Mouse (Mus musculus): ENCODE results near the gene AF067063. TPM values are rescaled to one million over a fixed set of nuclear protein-coding genes. Genes with fewer than 3 reads are reported as not detected.

AF067063 gene
- polyA plus RNA-seq, 1 experiment from 2014 or later = not detected

DNA sequence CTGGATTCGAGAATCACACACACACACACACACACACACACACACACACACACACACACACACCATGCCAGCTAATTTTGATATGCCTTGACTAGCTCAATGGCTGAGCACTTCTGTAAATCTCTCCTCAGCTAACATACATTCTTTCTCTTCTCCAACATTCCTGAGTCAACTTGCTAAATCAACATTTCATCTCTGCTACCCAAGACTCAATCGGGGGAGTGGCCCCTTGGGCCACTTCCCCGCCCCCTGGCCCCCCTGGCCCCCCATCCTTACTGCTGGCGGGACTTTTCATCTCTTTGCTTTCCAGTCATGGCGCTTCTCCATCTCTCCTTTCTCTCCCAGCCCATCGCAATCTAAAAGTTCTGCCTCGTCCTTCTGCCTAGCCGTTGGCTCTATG lies 13.2 kb downstream of the AF067063 start:
- ATAC-seq (ENCODE audit: low read depth) = no peak
- WGBS (ENCODE audit: insufficient replicate concordance) = 45% methylated on average over 8 of the region's 8 CpGs

DNA sequence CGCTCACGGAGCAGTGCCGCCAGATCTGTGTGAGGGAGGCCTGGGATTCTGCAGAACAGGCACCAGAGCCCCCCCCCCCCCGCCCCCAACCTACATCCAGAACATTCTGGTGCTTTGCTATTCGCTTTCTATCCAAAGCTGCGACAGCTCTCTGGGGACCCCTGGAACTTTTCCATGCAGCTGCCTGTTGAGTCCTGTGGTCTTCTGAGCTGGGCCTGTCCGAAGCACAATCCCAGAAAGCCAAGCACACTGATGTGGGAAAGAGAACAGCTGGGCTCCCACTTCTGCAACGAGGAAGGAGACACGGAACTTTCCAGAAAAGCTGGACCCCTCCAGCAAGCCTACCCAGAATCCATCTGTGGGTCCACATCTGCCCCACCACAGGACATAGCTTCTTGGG lies 20.0 kb downstream of the AF067063 start:
- ATAC-seq (ENCODE audit: low read depth) = no peak
- Histone ChIP-seq H3K27me3 (ENCODE audit: control insufficient read depth, insufficient read depth, low read depth, low read length) (no peaks in the 10 kb centered on the region), H3K9ac (ENCODE audit: low read depth, low read length) (no peak overlapping the region)

More for the DNA sequence above, 13.2 kb downstream of the AF067063 start:
- no peaks in the 10 kb centered on the region for H3K9me3 ChIP-seq (replicated peaks; ENCODE audit: control insufficient read depth, low read length)
- H3K4me2 ChIP-seq (ENCODE audit: low read depth, low read length) = no peak overlapping the region
- H3K9ac ChIP-seq (ENCODE audit: low read depth, low read length) = no peak overlapping the region
- no peak overlapping the region for H3K27ac ChIP-seq (ENCODE audit: low read length)
- H3K36me3 ChIP-seq (ENCODE audit: control insufficient read depth, insufficient read depth) = no peaks in the 10 kb centered on the region
- no peaks in the 10 kb centered on the region for H3K4me1 ChIP-seq (ENCODE audit: control insufficient read depth, low read depth, low read length)
- H3K4me3 ChIP-seq (ENCODE audit: low read depth, low read length) = no peak overlapping the region
- H3K27me3 ChIP-seq (ENCODE audit: control insufficient read depth, insufficient read depth, low read depth, low read length) = no peaks in the 10 kb centered on the region

DNA sequence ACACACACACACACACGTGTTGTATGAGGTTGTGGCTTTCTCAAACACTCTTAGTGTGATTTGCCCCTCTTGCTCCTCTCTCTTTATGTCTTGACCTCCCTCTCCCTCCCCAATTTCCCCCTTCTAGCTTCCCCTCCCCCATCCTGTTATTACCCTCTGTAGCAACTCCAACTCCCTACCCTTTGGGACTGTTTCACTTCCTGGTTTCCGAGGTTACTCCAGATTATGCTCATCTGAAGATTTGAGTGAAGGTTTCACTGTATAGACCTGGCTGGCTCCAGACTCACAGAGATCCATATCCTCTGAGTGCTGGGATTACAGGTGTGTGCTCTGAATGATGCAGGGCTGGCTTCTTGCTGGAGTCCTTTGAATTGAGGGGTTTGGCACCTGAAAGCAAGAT lies 21.1 kb downstream of the AF067063 start:
- Histone ChIP-seq H3K9ac (ENCODE audit: low read depth, low read length) (no peak overlapping the region), H3K4me2 (ENCODE audit: low read depth, low read length) (no peak overlapping the region), H3K4me3 (ENCODE audit: low read depth, low read length) (no peak overlapping the region), H3K4me1 (ENCODE audit: control insufficient read depth, low read depth, low read length) (no peaks in the 10 kb centered on the region), H3K27me3 (ENCODE audit: control insufficient read depth, insufficient read depth, low read depth, low read length) (no peaks in the 10 kb centered on the region), H3K9me3 (replicated peaks; ENCODE audit: control insufficient read depth, low read length) (no peaks in the 10 kb centered on the region), H3K36me3 (ENCODE audit: control insufficient read depth, insufficient read depth) (no peaks in the 10 kb centered on the region), H3K27ac (ENCODE audit: low read length) (no peak overlapping the region)
- WGBS (ENCODE audit: insufficient replicate concordance) = 50% methylated on average over 2 of the region's 2 CpGs
- no peak for ATAC-seq (ENCODE audit: low read depth)

More for the DNA sequence above, 20.0 kb downstream of the AF067063 start:
- H3K4me2 ChIP-seq (ENCODE audit: low read depth, low read length) = no peak overlapping the region
- H3K9me3 ChIP-seq (replicated peaks; ENCODE audit: control insufficient read depth, low read length) = no peaks in the 10 kb centered on the region
- H3K4me1 ChIP-seq (ENCODE audit: control insufficient read depth, low read depth, low read length) = no peaks in the 10 kb centered on the region
- no peak overlapping the region for H3K4me3 ChIP-seq (ENCODE audit: low read depth, low read length)
- H3K27ac ChIP-seq (ENCODE audit: low read length) = no peak overlapping the region
- no peaks in the 10 kb centered on the region for H3K36me3 ChIP-seq (ENCODE audit: control insufficient read depth, insufficient read depth)
- WGBS (ENCODE audit: insufficient replicate concordance) = 74% methylated on average over 9 of the region's 9 CpGs

DNA sequence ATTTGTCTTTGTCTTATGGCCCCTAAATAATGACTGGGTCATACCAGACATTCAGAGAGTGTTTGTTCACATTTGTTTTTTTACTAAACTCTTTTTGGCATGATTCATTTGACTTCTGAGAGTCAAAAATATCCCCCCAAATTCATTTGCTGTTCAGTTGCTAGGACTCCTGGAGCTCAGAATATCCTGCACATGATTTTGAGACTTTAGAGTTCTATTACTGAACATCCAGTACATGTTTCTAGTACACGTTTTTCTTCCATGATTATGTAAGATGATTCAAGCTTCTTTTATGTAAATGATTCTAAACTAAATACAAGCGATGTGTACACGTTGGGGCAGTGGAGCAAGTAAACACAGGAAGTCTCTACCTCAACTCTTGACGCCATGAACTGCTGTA lies 32.4 kb downstream of the AF067063 start:
- WGBS (ENCODE audit: insufficient replicate concordance) = 40% methylated on average over 4 of the region's 4 CpGs
- Histone ChIP-seq H3K36me3 (ENCODE audit: control insufficient read depth, insufficient read depth) (no peaks in the 10 kb centered on the region), H3K4me3 (ENCODE audit: low read depth, low read length) (no peak overlapping the region), H3K27me3 (ENCODE audit: control insufficient read depth, insufficient read depth, low read depth, low read length) (no peaks in the 10 kb centered on the region), H3K27ac (ENCODE audit: low read length) (no peak overlapping the region), H3K9me3 (replicated peaks; ENCODE audit: control insufficient read depth, low read length) (no peaks in the 10 kb centered on the region), H3K9ac (ENCODE audit: low read depth, low read length) (no peak overlapping the region), H3K4me2 (ENCODE audit: low read depth, low read length) (no peak overlapping the region), H3K4me1 (ENCODE audit: control insufficient read depth, low read depth, low read length) (no peaks in the 10 kb centered on the region)
- ATAC-seq (ENCODE audit: low read depth) = no peak

DNA sequence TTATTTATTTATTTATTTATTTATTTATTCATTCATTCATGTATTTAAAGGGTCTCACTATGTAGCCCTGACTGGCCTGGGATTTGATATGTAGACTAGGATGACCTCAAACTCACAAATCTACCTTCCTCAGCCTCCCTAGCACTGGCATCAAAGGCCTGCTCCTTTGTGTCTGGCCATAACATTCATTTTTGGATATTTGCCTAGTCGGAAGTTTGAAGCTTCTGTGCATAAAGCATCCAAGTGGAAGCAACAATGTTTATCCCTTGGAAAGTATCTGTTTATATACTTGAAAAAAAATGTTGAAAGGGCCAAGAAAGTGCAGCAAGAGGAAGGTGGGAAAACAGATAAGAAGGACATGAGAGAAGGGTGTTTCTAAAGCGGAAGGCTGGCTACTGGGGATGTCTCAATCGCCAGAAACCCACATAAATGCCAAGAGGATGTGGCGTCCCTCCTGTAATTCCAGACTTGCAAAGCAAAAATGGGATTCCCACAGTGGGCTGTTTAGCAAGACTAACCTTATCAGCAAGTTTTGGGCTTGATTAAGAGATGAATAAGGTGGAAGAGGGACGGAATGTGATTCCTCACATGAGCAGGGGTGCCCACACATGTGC lies 37.1 kb downstream of the AF067063 start:
- Histone ChIP-seq H3K27ac (ENCODE audit: low read length) (no peak overlapping the region), H3K9ac (ENCODE audit: low read depth, low read length) (no peak overlapping the region), H3K4me2 (ENCODE audit: low read depth, low read length) (no peak overlapping the region), H3K9me3 (replicated peaks; ENCODE audit: control insufficient read depth, low read length) (no peaks in the 10 kb centered on the region), H3K4me1 (ENCODE audit: control insufficient read depth, low read depth, low read length) (peaks cover 13% of the 10 kb centered on the region), H3K36me3 (ENCODE audit: control insufficient read depth, insufficient read depth) (no peaks in the 10 kb centered on the region), H3K4me3 (ENCODE audit: low read depth, low read length) (no peak overlapping the region), H3K27me3 (ENCODE audit: control insufficient read depth, insufficient read depth, low read depth, low read length) (no peaks in the 10 kb centered on the region)
- WGBS (ENCODE audit: insufficient replicate concordance) = 38% methylated on average over 5 of the region's 5 CpGs
- no peak for ATAC-seq (ENCODE audit: low read depth)

DNA sequence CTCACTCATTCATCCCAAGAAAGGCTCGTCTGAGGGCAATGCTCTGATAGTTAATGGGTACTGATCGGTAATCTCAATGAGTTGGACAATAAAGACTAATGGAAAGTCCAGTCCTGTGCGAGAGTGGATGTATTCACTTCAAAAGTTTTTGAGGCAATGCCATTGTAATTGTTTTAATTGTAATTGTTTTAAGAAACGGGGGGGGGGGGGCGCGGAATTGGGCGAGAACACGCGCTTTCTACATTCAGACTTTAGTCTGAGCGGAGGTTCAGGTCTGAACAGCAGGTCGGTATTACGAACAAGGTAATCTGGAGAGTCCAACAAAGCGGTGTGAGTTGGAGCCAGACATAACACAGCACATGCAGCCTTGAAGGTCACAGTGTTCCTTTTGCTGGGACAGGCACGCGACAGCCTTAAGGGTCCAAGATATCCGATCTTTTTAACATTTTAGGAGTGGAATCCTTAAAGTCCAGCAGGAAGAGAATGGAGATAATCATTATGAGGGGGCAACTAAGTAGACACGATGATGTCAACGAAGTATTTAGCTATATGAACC lies 38.4 kb downstream of the AF067063 start:
- no peaks in the 10 kb centered on the region for H3K27me3 ChIP-seq (ENCODE audit: control insufficient read depth, insufficient read depth, low read depth, low read length)
- H3K4me2 ChIP-seq (ENCODE audit: low read depth, low read length) = peak overlapping the region; percentile 99
- peak overlapping the region; percentile 92 for H3K4me3 ChIP-seq (ENCODE audit: low read depth, low read length)
- ATAC-seq (ENCODE audit: low read depth) = no peak
- peak overlapping the region; percentile 89; the same call in 1 of the 2 replicates for H3K27ac ChIP-seq (ENCODE audit: low read length)
- H3K9me3 ChIP-seq (replicated peaks; ENCODE audit: control insufficient read depth, low read length) = no peaks in the 10 kb centered on the region
- H3K9ac ChIP-seq (ENCODE audit: low read depth, low read length) = peak overlapping the region; percentile 92
- H3K36me3 ChIP-seq (ENCODE audit: control insufficient read depth, insufficient read depth) = peaks cover 3% of the 10 kb centered on the region; the same call in 1 of the 2 replicates
- WGBS (ENCODE audit: insufficient replicate concordance) = 3% methylated on average over 18 of the region's 18 CpGs
- H3K4me1 ChIP-seq (ENCODE audit: control insufficient read depth, low read depth, low read length) = peaks cover 13% of the 10 kb centered on the region

DNA sequence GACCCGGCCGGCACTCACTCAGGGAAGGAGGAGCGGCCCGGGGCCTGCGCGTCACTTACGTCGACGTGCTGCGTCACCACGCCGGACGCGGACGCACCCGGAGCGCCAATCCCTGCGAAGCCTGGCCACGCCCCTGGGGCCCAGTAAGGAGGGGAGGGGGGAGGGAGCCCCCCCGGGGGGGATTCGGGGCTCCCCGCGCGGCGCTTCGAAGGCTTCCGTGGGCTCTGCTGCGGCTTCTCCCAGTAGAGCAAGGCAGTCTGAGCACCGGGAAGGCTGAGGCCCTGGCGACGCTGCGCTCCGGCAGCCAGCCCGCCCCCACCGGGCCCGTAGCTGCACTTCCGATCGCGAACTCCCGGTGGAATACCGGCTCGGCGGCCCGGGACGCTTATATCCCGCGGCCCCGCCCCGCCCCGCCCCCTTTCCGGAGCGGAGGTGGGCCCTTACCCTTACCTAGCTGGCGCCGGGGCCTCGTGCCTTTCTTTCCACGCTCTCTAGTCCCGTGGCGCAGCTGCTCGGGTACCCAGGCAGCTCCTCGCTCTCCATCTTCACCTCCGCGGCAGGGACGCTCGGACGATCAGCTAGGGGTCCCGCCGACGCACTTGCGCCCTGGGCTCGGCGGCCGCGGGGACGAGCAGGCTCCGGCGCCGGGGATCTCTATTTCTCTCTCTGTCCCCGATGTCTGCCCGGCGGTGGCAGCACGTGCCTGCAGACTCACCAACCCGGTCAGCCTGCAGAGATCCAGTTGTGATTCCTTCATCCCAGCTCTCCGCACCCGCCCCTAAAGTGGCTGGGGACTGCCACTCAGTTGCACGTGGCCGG lies 39.0 kb downstream of the AF067063 start, which contains the start of gene Zfp131:
Zfp131 (minus strand) TSS at position 129 of the 819 bp plus-strand sequence.
- peak within 1 kb of the TSS; percentile 92 for H3K9ac ChIP-seq (ENCODE audit: low read depth, low read length)
- peak; percentile 97 for ATAC-seq (ENCODE audit: low read depth)
- peaks cover 13% of the 10 kb centered on the region for H3K4me1 ChIP-seq (ENCODE audit: control insufficient read depth, low read depth, low read length)
- H3K27ac ChIP-seq (ENCODE audit: low read length) = peak within 1 kb of the TSS; percentile 89
- peak within 1 kb of the TSS; percentile 92 for H3K4me3 ChIP-seq (ENCODE audit: low read depth, low read length)
- no peaks in the 10 kb centered on the region for H3K27me3 ChIP-seq (ENCODE audit: control insufficient read depth, insufficient read depth, low read depth, low read length)
- WGBS (ENCODE audit: insufficient replicate concordance) = 1% methylated on average over 68 of the region's 86 CpGs
- no peaks in the 10 kb centered on the region for H3K9me3 ChIP-seq (replicated peaks; ENCODE audit: control insufficient read depth, low read length)
- peaks cover 4% of the 10 kb centered on the region; the same call in 1 of the 2 replicates for H3K36me3 ChIP-seq (ENCODE audit: control insufficient read depth, insufficient read depth)
- peak within 1 kb of the TSS; percentile 99 for H3K4me2 ChIP-seq (ENCODE audit: low read depth, low read length)

DNA sequence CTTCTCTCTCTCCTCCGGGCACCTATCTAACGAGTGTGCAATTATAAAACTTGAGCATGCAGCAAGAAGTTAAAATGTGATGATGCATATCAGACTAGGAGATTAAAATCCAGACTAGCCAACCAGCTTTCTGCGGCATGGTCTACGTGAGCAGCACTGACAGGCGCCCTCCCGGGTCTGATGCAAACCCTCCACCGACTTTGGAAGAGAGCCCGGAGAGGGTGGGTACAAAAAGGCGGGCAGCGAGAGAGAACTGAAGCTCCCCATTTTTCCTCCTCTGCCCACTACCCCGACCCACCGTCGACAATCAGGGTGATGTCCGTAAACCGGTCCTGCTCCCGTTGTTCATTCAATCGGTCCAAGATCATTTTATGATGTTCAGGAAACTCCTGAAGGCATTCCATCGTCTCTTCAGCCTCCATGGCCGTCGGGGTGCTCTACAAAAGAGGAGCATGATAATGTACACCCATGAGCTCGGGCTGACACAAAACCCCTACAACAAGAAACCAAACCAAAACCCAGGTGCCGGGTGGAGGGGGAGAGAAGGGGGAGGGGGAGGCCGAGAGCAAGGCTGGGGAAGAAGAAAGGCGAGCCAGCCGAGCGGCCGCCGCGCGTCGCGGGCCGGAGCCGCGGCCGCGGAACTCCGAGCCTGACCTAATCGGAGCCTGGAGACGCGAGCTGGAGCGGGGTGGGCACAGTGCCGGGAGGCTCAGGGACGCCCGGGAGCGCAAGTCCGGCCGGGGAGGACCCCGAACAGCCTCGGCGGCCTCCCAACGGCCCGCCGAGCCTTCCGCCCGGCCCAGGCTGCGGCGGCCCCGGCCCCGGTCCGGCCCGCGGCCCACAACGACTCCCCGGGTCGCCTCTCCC lies 39.9 kb downstream of the AF067063 start:
- peak; percentile 52 for ATAC-seq (ENCODE audit: low read depth)
- H3K9ac ChIP-seq (ENCODE audit: low read depth, low read length) = peak overlapping the region; percentile 92
- no peaks in the 10 kb centered on the region for H3K9me3 ChIP-seq (replicated peaks; ENCODE audit: control insufficient read depth, low read length)
- H3K36me3 ChIP-seq (ENCODE audit: control insufficient read depth, insufficient read depth) = peaks cover 4% of the 10 kb centered on the region
- under 1% methylated on average over 53 of the region's 66 CpGs for WGBS (ENCODE audit: insufficient replicate concordance)
- no peaks in the 10 kb centered on the region for H3K27me3 ChIP-seq (ENCODE audit: control insufficient read depth, insufficient read depth, low read depth, low read length)
- peaks cover 13% of the 10 kb centered on the region for H3K4me1 ChIP-seq (ENCODE audit: control insufficient read depth, low read depth, low read length)
- H3K4me3 ChIP-seq (ENCODE audit: low read depth, low read length) = peak overlapping the region; percentile 92
- H3K4me2 ChIP-seq (ENCODE audit: low read depth, low read length) = peak overlapping the region; percentile 83
- H3K27ac ChIP-seq (ENCODE audit: low read length) = peak overlapping the region; percentile 87

All from liver, embryonic 16.5 days (tissue).